Mouse (Mus musculus) erythroblast, adult 5-6 weeks (primary cell): ENCODE data around the gene Stxbp1. TPM values are rescaled to one million over a fixed set of nuclear protein-coding genes. Genes with fewer than 3 reads are reported as not detected.

Source experiments
- ATAC-seq: replicated peaks from 2 replicates; pipeline ENCODE4 v1.8.0; 2016; ENCODE audit warnings: moderate number of reproducible peaks, mild to moderate bottlenecking, moderate TSS enrichment, inconsistent platforms; ENCODE audit not compliant: poor library complexity, low FRiP score, severe bottlenecking
- total RNA-seq, 2 experiments: library from RNA; stranded (forward) in 1 of 2; stranded (reverse) in 1 of 2; fragments of 150-400 nt in 1 of 2; fragments of 200-764, 138-1000 nt in 1 of 2; gene quantifications; 2 replicates each; pipeline versions ENCODE4 v1.2.3 to v1.2.4; 2015 to 2017; ENCODE audit warnings: low replicate concordance in 2 of 2

Stxbp1 gene
- 0.96 and 1.3 TPM in 2 replicates for total RNA-seq (2015; ENCODE audit: low replicate concordance)
- total RNA-seq (2017; ENCODE audit: low replicate concordance) = 0.34 and 0.56 TPM in 2 replicates

DNA sequence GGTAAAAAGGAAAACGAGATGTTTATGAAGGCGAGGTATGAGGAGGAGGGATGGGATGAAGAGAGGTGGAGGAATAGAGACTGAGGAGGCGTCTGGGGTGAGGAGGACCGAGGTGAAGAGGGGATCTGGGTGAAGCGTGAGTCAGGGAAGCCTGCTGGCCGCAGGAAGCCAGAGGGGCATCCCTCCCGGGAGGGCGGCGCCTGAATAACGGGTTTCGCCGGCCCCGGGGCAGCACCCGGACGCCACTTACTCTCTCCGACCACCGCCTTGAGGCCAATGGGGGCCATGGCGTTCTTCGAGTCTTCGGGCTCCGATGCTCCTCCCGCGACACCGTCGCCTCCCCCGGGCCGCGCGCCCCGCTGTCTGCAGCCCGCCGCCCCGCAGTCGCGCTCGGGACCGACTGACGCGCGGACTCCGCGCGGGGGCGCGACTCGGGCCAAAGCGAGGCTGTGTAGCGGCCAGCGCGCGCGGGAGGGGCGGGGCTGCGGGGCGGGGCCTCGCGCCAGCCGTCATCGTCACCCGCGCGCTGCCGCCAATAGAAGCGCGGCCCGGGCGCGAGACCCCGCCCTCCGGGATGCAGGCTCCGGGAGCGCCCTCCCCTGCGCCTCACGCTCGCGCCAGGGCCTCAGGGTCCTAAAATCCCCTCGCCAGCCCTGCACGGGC is at the start of gene Stxbp1:
TSS of gene Stxbp1 (minus strand) at position 441 of the 663 bp plus-strand sequence.
- ATAC-seq = peak; percentile 91

DNA sequence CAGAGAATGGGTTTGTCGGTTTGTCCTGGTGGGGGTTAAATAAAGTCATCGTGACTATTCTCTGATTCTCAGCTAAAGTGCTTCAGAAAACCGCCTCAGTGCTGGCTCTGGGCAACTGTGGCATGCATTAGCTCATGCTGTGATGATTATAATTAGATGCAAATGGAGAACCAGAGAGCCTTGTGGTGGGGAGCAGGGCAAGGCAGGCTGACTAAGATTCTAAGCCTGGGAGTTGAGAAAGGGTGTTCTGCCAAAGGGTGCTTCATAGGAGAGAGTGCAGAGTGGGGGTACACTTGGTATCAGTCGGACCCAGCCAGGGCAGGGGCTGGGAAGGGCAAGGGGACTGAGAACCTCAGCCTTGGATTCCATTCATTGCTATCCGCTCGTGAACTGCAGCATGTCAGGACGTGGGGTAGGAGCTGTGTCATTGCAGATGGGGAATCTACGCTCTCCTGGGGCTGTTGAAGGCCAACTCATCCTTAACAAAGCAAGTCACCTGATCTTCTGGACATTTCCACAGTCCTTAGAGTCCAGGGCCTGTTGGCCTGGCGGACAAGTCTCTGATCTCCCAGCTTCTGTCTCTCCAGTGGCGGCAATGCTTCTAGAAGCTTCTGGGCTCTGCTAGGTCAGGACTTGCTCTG is 49.6 kb upstream of the Stxbp1 start:
- ATAC-seq = no peak

DNA sequence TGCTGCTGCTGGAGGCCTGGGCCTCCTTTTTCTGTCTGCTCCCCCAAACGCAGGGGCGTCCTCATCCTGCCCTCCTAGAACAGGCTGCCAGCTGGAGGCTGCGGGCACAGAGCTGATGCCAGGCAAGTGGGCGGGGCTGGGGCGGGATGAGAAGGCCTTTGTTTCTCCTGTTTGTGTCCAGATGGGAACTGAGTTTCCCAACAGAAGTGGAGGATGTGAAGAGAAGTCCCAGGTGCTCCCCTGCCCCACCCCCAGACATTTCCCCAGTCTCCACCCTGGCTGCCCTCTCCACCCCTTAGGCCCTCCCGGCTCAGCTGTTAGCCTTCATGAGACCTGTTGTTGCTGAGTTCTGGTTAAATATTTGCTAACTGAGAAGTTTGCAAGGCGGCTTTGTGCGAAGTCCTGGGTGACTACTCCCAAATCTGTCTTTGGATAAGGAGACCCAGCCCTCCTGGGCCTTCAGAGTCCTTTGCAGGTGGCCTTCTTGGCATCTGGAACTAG is 48.6 kb upstream of the Stxbp1 start:
- no peak for ATAC-seq

GRCm38 (mm10) chr2:32894097-32894496 is 47.1 kb upstream of the Stxbp1 start:
- ATAC-seq = no peak

DNA sequence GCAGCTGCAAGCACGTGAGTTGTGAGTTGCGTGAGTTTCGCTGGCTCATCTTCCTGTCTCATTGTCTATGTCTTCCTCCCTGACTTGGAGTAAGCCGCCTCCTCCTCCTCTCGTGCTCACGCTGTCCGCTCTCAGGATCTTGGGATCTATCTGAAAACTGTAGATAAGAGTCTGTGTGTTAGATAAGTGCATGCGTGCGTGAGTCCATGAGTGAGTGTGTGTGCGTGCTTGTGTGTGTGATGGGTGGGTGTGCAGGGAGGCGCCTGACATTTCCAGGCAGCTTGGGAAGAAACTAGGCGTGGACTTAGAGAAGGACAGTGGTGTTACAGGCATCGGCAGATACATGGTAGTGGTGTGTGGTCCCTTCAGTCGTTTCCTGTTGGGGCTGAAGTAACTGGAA is 45.4 kb upstream of the Stxbp1 start:
- no peak for ATAC-seq

GRCm38 (mm10) chr2:32891278-32891677 is 44.2 kb upstream of the Stxbp1 start:
- ATAC-seq = no peak

DNA sequence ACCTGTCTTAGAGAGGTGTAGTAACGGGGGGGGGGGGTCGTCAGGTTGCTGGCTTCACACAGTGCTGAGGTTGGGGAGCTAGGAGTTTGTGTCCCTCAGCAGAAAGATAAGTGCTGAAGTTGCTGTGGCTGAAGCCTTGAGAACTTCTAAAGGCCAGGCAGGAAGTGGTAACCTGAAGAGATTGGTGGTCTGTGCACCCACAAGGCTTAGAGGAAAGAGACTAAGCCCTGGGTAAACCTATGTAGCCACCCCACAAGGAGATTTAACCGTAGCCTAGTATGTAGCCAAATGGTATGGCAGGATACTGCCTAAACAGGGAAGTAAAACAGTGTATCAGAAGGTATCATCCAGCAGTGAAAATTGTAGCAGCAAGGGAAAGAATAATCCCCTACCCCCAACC is 43.2 kb upstream of the Stxbp1 start:
- no peak for ATAC-seq

GRCm38 (mm10) chr2:32888551-32888950 is 41.5 kb upstream of the Stxbp1 start:
- no peak for ATAC-seq

DNA sequence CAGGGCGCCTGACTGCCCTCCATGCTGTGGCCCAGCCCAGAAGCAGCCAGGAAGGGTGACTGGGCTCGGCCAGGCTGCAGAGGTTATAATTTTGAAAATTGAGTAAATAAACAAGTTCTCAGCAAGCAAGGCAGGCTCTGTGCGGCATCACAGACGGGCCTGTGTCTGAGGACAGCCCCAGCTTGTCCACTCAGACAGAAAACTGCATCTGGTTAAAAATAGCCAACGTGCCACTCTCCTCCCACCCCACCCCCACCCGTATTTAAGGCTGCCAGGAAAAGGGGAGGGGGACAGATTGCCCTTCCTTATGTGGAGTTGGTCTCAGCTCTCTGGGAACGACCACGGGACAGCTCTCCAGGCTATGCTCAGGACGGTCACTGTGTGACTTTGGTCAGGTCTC is 41.0 kb upstream of the Stxbp1 start:
- ATAC-seq = no peak

DNA sequence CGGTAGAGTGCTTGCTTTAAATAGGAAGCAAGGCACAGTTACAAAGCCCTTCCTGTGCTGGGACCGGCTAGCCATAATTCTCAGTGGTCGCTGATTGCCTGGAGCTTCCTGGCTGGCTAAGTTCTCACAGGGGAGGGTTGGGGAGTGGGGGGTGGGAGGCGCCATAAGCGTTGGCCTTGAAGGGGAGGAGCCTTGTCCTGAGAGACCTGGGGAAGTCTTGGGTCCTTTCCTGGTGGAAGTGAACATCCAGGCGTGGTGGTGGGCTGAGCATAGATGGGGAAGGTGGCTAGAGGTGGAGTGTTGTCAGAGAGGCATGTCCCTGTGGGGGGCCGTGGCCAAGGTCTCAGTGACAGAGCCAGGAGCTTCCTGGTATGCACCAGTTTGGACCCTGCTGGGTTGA is 37.7 kb upstream of the Stxbp1 start:
- no peak for ATAC-seq

DNA sequence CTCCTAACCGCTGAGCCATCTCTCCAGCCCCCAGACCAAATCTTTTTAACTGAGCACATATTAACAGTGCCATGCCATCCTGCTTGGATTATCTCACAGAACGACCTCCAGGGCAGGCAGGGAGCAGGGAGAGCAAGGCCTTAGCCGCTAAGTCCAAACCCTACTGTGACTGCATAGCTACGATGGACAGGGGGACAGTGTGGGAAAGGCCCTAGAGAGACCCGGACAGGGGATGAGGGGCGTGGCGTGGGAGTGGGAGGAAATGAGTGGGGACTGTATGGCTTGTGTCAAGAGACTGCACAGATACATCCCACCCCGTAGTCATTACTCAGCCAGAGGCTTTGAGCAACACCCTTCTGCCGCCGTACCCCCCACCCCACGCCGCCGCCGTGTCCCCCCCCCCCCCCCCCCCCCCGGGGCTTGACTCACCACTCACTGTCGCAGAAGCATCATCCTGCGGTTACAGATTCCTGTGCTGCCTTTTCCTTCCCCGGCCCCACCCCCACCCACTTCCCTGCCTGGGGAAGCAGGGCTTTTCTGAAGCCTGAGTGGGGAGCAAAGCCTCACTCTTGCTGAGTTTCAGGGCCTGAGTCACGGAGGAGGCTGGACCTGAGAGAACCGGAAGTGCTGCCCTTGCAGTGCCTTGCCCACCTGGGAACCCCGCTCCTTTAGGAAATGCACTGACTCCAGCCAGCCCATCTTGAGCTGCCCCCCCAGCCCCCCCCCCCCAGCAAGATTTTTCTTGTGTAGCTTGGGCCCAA is 35.4 kb upstream of the Stxbp1 start:
- ATAC-seq = no peak

DNA sequence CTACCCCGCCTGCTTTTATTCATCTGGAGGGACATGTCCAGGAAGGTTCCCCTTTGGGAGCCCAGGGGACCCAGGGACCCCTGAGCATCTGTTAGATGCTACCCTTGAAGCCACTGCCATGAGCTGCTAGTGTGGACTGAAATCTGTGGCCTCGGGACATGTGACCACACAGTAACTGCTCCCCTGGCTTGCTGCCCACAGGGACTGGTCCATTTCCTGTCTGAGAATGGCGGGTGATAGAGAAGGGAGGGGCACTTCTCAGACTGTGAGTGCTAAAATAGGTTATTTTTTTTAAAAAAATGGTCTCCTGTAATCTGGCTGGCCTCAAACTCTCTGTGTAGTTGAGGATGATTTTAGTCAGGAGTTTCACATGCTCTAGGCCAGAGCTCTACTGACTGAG is 34.7 kb upstream of the Stxbp1 start:
- ATAC-seq = no peak

DNA sequence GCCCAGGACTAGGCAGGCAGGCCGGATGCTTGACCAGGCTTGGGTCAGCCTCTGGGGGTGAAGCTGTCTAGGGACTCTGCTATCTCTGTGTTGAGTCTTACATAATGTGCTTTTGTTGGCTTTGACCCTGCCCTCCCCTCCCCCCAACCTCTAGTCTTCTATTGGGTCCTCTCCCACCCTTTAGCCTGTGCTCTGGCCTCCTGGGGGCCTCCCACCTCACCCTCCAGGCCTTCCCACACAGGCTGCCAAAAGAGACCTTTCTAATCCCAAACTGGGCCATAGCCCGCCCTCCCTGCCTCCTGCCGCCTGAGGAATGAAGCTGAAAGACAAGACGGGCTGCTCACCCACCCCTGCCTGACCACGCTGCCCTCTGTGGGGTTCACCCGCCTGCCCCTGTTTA is 34.0 kb upstream of the Stxbp1 start:
- ATAC-seq = no peak

DNA sequence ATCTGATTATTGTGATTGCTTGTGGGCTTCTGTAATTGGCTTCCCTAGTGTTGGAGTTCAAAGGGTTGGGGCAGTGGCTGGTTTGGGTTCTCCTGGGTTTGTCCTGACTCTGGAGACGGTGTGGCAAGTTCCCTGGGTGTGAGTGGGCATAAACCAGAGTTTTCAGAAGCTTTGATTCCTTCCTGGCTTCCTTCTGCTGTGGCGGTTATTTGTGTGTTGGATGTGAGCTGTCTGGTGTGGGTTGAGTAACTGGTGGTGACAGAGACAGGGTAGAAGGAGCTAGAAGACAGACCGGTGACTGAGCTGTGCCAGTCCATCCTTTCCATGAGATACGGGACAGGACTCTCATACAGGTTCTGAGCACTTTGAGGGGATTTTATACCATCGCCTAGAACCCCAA is 32.5 kb upstream of the Stxbp1 start:
- ATAC-seq = no peak

GRCm38 (mm10) chr2:32878396-32878795 is 31.4 kb upstream of the Stxbp1 start:
- no peak for ATAC-seq

DNA sequence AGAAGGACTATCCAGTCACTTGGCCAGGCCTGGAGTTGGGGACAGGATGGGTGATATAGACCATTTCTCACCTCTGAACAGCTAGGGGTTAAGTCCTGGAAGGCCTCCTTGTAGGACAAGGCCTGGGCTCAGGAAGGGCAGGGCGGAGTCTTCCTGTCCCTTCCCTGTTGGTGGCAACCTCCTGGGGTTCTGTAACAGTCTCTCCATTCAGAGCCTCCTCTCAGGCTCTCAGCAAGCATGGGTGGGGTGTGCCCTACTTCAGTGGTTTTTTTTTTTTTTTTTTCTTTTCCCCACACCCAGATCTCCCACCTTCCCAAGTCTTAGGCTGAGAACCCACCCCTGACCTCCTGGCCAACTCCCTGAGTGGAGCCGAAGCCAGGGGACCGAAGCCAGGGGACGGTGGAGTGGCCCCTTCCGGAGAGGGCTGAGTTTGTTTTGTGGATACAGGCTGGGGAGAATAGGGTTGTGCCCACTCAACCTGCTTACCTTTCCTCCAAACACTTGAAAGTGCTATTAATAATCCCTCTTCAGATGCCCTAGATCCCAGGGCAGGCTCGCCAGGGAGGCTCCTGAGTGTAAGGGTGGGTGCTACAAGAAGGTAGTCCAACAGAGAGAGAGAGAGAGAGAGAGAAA is 30.8 kb upstream of the Stxbp1 start:
- ATAC-seq = no peak

DNA sequence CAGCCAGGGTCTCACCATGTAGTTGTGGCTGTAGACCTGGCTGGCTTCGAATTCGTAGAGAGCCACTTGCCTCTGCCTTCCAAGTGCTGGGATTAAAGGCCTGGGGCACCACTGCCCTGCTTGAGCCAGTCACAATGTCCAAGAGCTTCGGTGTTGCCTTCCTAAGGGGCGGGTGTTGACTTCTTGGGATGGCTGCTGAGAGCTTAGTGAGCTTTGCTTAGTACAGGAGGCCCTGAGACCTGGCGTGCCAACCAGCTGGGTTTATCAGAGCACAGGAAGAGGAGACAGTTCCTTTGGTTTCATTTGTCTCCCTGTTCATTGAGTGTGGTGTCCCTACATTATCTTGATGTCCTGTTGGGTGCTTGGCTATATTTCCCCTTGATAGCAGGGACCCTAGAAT is 30.3 kb upstream of the Stxbp1 start:
- ATAC-seq = no peak

GRCm38 (mm10) chr2:32876490-32877302 is 29.7 kb upstream of the Stxbp1 start:
- ATAC-seq = no peak

DNA sequence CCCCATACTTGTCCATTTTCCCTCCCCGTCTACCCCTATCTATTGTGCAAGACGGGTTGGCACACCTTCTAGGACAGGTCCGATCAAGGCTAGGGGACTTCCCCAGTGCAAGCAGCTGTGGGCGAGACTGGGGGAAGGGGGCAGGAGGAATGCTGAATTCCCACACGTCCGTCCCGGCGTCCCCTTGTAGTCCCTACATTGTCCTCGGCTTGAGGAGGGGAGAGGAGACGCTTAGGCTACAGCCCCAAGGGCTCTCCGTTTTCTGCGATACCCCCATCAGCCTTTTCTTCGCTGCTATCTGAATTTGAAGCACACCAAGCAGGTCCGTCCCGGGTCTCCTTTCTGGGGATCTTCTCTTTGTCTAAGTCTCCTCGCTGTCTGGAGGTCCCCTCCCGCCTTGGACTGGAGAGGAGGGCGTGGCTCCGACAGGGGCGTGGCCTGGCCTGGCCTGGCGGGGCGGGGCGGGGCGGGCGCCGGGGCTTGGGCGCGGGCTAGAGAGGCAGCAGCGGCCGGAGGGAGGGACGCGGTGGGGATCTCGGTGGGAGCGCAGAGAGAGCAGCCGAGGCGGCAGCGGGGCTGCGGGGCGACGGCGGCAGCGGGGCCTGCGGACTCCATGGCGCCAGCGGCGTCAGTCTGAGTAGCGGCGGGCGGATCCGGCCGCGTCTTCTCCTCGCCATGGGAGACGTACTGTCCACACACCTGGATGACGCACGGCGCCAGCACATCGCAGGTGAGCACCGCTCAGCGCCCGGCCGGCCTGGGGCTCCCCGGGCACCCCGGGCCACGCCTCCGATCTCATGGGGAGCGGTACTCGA is 28.8 kb upstream of the Stxbp1 start, which contains the start of gene Fam129b:
TSS of gene Fam129b (plus strand) at position 440 of the 815 bp plus-strand sequence.
- ATAC-seq = peak; percentile 65
